Mouse (Mus musculus): Measurements from ENCODE around the gene Tbkbp1.

- TF ChIP-seq CTCF (IDR thresholded peaks at IDR 0.05; ENCODE audit: low read depth, low read length) (no peak), POLR2AphosphoS5 (IDR thresholded peaks at IDR 0.05; ENCODE audit: insufficient replicate concordance, low read depth, low read length) (no peak)
Measured at GRCm38 (mm10) chr11:97190992-97191391, 39.7 kb upstream of the Tbkbp1 start.

All from G1E (cell line).